Mouse (Mus musculus): Measurements from ENCODE around the gene Arih2.

- TF ChIP-seq POLR2A (IDR thresholded peaks at IDR 0.05; ENCODE audit: borderline replicate concordance, insufficient read depth, low read length) = no peak
- no peak for TF ChIP-seq CTCF (IDR thresholded peaks at IDR 0.05; ENCODE audit: borderline replicate concordance, insufficient read depth, low read depth, low read length)
These were observed 30.8 kb upstream of the Arih2 start for GRCm38 (mm10) chr9:108680026-108680425.

Data from cerebellum, adult 2 months (tissue).